Mouse (Mus musculus) forebrain, embryonic 16.5 days (tissue): ENCODE data around the gene Il20rb. TPM values are rescaled to one million over a fixed set of nuclear protein-coding genes. Genes with fewer than 3 reads are reported as not detected.
A peak's percentile ranks its signal among the peaks of the same experiment; 100 is the strongest.

ENCODE experiments used
- ATAC-seq: fragments of 200-750 bp; cut with Nextera tagmentation; 2 replicates; pipeline ENCODE4 v1.8.0; 2017; ENCODE audit warnings: mild to moderate bottlenecking, moderate library complexity
- H3K27ac ChIP-seq: fragments of 300-500 bp; sonication (generic); 2 replicates; pipeline ENCODE4 v1.5.1; 2014; ENCODE audit warnings: low read length, control low read depth
- H3K27me3 ChIP-seq: fragments of 300-500 bp; sonication (generic); replicated peaks from 2 replicates; pipeline ENCODE4 v1.6.1; 2014; ENCODE audit warnings: low read length; ENCODE audit not compliant: control insufficient read depth, insufficient read depth
- H3K36me3 ChIP-seq: fragments of 300-500 bp; sonication (generic); 2 replicates; pipeline ENCODE4 v1.6.1; 2014; ENCODE audit not compliant: control insufficient read depth, insufficient read depth
- H3K4me1 ChIP-seq: fragments of 300-500 bp; sonication (generic); replicated peaks from 2 replicates; pipeline ENCODE4 v1.6.1; 2014; ENCODE audit warnings: low read length; ENCODE audit not compliant: control insufficient read depth, insufficient read depth
- H3K4me2 ChIP-seq: fragments of 300-500 bp; sonication (generic); 2 replicates; pipeline ENCODE4 v1.6.1; 2014; ENCODE audit warnings: mild to moderate bottlenecking, low read length, control low read depth
- H3K4me3 ChIP-seq: fragments of 300-500 bp; sonication (generic); replicated peaks from 2 replicates; pipeline ENCODE4 v1.5.1; 2014; ENCODE audit warnings: mild to moderate bottlenecking, low read length, control low read depth
- H3K9ac ChIP-seq: fragments of 300-500 bp; sonication (generic); replicated peaks from 2 replicates; pipeline ENCODE4 v1.6.1; 2014; ENCODE audit warnings: low read depth, low read length, control low read depth
- H3K9me3 ChIP-seq: fragments of 300-500 bp; sonication (generic); 2 replicates; pipeline ENCODE4 v1.6.1; 2016; ENCODE audit warnings: low read length; ENCODE audit not compliant: control insufficient read depth
- WGBS: fragments of 180-500 bp; shearing (Covaris S2); extraction: QIAGEN DNeasy Blood & Tissue Kit; methylation state at CpG from one replicate; pipeline ENCODE4 v1.1.7; 2014; 5-methylcytosine and 5-hydroxymethylcytosine counted together
- polyA plus RNA-seq: library from polyadenylated mRNA; unstranded; fragments of >200 nt; fragmentation: Nextera tagmentation; extraction: Ambion mirVana; gene quantifications from 2 replicates; pipeline ENCODE4 v1.2.1, GENCODE M21; 2015

The Il20rb gene
- 0.53 and 0.60 TPM in 2 replicates for polyA plus RNA-seq

- 30% methylated on average over 5 of the region's 5 CpGs for WGBS
- no peaks in the 10 kb centered on the region for H3K4me1 ChIP-seq
Measured at GRCm38 (mm10) chr9:100486431-100486830, at the start of gene Il20rb. Gene Il20rb (minus strand): TSS chr9:100486788.

DNA sequence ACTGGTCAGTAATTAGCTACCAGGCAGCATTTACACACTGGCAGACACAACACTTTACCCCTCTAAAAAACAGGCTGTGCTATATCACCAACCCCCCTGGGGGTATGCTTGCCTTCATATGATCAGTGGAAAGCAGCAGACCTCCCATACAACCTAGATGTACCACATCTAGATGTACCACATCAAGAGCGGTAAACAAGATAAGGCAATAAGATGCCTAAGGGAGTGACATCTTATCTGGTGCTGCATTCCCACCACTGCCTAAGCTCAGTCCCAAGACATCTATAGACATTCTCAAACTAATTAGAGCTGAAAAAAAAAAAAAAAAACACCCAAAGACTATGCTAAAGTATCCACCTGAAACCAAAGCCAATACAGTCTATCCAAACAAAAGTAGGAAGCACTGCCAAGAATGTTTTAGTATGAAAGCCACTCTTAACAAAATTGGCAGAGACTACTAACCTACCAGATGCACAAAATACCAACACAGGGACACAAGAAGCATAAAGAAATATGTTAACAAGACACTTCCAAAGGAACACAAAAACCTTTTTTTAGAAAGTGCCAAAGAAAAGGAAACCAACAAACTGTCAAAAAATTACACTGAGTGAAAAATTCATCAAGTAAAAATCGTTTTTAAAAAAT lies 49.2 kb upstream of the Il20rb start:
- no peak overlapping the region for H3K4me2 ChIP-seq
- no peak overlapping the region for H3K27ac ChIP-seq
- H3K4me3 ChIP-seq = no peak overlapping the region
- 74% methylated on average over 2 of the region's 2 CpGs for WGBS
- no peaks in the 10 kb centered on the region for H3K9me3 ChIP-seq
- no peaks in the 10 kb centered on the region for H3K36me3 ChIP-seq
- H3K9ac ChIP-seq = no peak overlapping the region
- no peak for ATAC-seq
- no peaks in the 10 kb centered on the region for H3K27me3 ChIP-seq
- no peaks in the 10 kb centered on the region for H3K4me1 ChIP-seq

More at GRCm38 (mm10) chr9:100486431-100486830, at the start of gene Il20rb:
- Histone ChIP-seq H3K36me3 (no peaks in the 10 kb centered on the region), H3K4me3 (no peak within 1 kb of the TSS), H3K27me3 (no peaks in the 10 kb centered on the region), H3K9me3 (no peaks in the 10 kb centered on the region), H3K27ac (no peak within 1 kb of the TSS), H3K4me2 (no peak within 1 kb of the TSS), H3K9ac (no peak within 1 kb of the TSS)
- ATAC-seq = 0 out of 2 replicates have a peak, but pooled peaks have one; percentile 36

DNA sequence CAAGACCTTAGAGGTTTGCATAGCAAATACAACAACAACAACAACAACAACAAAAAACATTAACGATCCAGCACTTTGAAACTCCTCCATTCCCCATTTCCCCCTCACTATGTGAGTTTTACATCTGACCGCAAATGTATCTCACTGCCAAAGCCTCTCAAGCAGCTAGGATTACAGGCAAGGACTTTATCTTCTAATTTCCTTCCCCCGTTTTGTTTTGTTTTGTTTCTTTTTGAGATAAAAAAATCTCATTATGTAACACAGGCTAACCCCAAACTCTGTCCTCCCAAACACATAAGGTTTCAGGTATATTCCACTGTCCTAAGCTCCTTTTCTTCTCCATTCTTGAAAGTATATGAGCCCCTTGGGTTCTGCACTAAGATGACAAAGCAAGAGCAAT lies 48.1 kb upstream of the Il20rb start:
- no peak overlapping the region for H3K27ac ChIP-seq
- 93% methylated on average over 3 of the region's 3 CpGs for WGBS
- no peaks in the 10 kb centered on the region for H3K9me3 ChIP-seq
- no peak overlapping the region for H3K4me3 ChIP-seq
- ATAC-seq = no peak
- no peaks in the 10 kb centered on the region for H3K4me1 ChIP-seq
- H3K4me2 ChIP-seq = no peak overlapping the region
- H3K9ac ChIP-seq = no peak overlapping the region
- H3K36me3 ChIP-seq = no peaks in the 10 kb centered on the region
- H3K27me3 ChIP-seq = no peaks in the 10 kb centered on the region

DNA sequence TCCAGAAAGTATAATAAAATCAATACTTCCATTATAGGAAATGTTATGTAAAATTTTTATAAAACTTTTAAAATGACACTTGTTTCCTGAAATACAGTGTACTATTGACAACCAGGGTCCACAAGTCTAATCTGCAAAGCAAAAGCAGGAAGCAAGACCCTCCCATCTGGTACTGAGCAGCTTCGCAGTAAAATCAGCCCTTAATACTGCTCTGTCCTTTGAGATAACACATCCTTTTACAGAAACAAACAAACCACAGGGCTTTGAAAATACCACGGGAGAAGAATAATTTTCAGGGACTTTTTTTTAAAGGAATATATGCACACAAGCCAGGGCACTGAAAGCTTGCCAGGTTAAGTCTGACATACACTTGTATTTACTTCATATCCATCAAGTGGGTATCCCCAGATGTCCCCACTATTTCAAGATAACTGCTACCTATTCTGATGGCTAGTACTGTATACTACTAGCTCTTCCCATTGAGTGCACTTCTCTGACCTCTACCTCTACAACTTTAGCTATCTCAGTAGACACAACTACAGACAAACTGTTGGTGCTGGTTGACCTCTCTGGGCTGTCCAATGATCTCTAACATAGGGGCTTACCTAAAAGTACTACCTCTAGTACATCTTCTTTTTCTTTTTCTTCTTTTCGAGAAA lies 46.4 kb upstream of the Il20rb start:
- 83% methylated on average over 3 of the region's 3 CpGs for WGBS
- H3K9ac ChIP-seq = no peak overlapping the region
- H3K36me3 ChIP-seq = no peaks in the 10 kb centered on the region
- no peak overlapping the region for H3K4me3 ChIP-seq
- H3K27ac ChIP-seq = no peak overlapping the region
- no peaks in the 10 kb centered on the region for H3K27me3 ChIP-seq
- no peak for ATAC-seq
- H3K4me1 ChIP-seq = no peaks in the 10 kb centered on the region
- H3K9me3 ChIP-seq = no peaks in the 10 kb centered on the region
- H3K4me2 ChIP-seq = no peak overlapping the region

- no peak for ATAC-seq
- no peak overlapping the region for H3K4me2 ChIP-seq
- no peaks in the 10 kb centered on the region for H3K27me3 ChIP-seq
- no peaks in the 10 kb centered on the region for H3K36me3 ChIP-seq
- H3K9me3 ChIP-seq = no peaks in the 10 kb centered on the region
- no peak overlapping the region for H3K4me3 ChIP-seq
- H3K9ac ChIP-seq = no peak overlapping the region
- 71% methylated on average over 1 of the region's 1 CpGs for WGBS
- H3K27ac ChIP-seq = no peak overlapping the region
- no peaks in the 10 kb centered on the region for H3K4me1 ChIP-seq
Measured at GRCm38 (mm10) chr9:100531296-100531695, 44.7 kb upstream of the Il20rb start.

GRCm38 (mm10) chr9:100525225-100525624 lies 38.6 kb upstream of the Il20rb start:
- no peaks in the 10 kb centered on the region for H3K4me1 ChIP-seq
- H3K27ac ChIP-seq = no peak overlapping the region
- H3K9ac ChIP-seq = no peak overlapping the region
- H3K4me3 ChIP-seq = no peak overlapping the region
- 85% methylated on average over 2 of the region's 2 CpGs for WGBS
- no peaks in the 10 kb centered on the region for H3K27me3 ChIP-seq
- no peaks in the 10 kb centered on the region for H3K36me3 ChIP-seq
- no peaks in the 10 kb centered on the region for H3K9me3 ChIP-seq
- no peak for ATAC-seq
- H3K4me2 ChIP-seq = no peak overlapping the region

DNA sequence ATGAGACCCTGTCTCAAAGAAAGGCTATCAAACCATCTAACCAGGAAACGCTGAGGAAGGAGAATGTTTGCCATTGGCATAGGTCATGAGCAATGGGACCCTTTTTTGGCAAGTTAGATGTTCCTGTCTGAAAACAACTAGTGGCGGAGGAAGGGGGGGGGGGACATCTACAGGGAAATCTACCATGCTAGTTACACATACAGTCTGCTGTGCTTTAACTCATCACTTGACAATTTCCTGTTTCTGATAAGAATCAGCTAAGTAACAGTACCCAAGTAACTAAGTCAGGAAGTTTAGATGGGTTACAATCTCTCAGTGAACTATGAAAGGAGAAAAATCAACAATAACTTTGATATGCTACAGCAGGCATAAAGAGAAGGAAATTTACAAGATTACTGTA lies 35.4 kb upstream of the Il20rb start:
- WGBS = 80% methylated on average over 2 of the region's 2 CpGs
- Histone ChIP-seq H3K27me3 (no peaks in the 10 kb centered on the region), H3K36me3 (no peaks in the 10 kb centered on the region), H3K4me3 (no peak overlapping the region), H3K9ac (no peak overlapping the region), H3K9me3 (no peaks in the 10 kb centered on the region), H3K4me1 (no peaks in the 10 kb centered on the region), H3K27ac (no peak overlapping the region), H3K4me2 (no peak overlapping the region)
- no peak for ATAC-seq

DNA sequence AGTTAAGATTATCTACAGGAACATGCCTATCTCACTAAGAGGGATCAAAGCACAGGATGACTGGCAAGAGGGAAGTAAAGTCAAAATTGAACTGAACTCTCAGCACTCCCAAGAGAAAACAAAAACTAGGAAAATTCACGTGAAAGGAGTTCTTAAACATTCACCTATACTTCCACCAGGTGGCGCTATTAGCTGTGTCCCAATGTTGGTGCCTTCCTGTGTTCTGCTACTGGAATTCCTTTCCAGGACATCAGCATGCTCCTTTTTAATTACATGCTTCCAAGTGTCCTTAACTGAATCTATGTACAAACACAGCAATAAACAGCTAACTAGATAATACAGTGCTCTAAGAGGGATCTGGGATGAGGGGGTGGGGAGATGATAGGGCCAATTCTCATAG lies 34.0 kb upstream of the Il20rb start:
- Histone ChIP-seq H3K4me2 (no peak overlapping the region), H3K27ac (no peak overlapping the region), H3K9ac (no peak overlapping the region), H3K36me3 (no peaks in the 10 kb centered on the region), H3K4me1 (no peaks in the 10 kb centered on the region), H3K27me3 (no peaks in the 10 kb centered on the region), H3K4me3 (no peak overlapping the region), H3K9me3 (no peaks in the 10 kb centered on the region)
- WGBS = 2% methylated on average over 2 of the region's 2 CpGs
- ATAC-seq = no peak

DNA sequence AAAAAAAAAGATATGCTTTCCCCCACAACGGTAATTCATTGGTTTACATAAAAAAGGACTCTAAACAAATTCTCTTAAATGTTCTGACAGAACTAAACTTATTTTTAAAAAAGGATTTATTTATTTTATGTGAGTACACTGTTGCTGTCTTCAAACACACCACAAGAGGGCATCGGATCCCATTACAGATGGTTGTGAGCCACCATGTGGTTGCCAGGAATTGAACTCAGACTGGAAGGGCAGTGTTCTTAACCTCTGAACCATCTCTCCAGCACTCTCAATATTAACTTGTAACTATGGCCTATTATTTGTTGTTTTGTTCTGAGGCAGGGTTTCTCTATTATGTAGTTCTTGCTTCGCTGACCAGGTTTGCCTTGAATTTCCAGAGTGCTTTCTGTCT lies 33.4 kb upstream of the Il20rb start:
- H3K27ac ChIP-seq = no peak overlapping the region
- H3K9me3 ChIP-seq = no peaks in the 10 kb centered on the region
- ATAC-seq = no peak
- 98% methylated on average over 3 of the region's 3 CpGs for WGBS
- no peaks in the 10 kb centered on the region for H3K4me1 ChIP-seq
- no peaks in the 10 kb centered on the region for H3K36me3 ChIP-seq
- H3K27me3 ChIP-seq = no peaks in the 10 kb centered on the region
- H3K4me2 ChIP-seq = no peak overlapping the region
- H3K4me3 ChIP-seq = no peak overlapping the region
- no peak overlapping the region for H3K9ac ChIP-seq
